Mouse (Mus musculus): ENCODE results near the gene H2-M10.4.
"Not testable (repeated sequence)": the region's sequence is repeated elsewhere in the genome, so short reads cannot be mapped to it uniquely, and the experiment has no call there.

H2-M10.4 gene

GRCm38 (mm10) chr17:36462234-36462633, at the start of gene H2-M10.4:
Gene H2-M10.4, minus strand, starts transcription at chr17:36462334.
- DNase-seq (ENCODE audit: low spot score in 2 of 2): no peak

DNA sequence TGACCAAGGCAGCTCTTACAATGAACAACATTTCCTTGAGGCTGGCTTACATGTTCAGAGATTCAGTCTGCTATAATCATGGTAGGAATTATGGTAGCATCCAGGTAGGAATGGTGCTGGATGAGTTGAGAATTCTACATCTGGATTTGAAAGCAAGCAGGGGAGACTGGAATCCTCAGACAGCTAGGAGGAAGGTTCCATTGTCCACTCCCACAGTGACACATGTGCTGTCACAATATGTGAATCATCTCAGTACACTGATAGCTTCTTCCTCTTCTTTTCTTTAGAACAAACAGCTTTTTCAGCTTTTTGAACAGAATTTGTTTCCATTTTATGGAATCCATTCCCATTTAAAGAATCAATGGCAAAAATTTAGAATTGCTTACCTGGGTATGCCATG, 41.8 kb upstream of the H2-M10.4 start:
- DNase-seq (ENCODE audit: low spot score in 2 of 2): no peak

GRCm38 (mm10) chr17:36500435-36500834, 38.3 kb upstream of the H2-M10.4 start:
- DNase-seq (ENCODE audit: low spot score in 2 of 2): no peak

- DNase-seq (ENCODE audit: low spot score in 2 of 2): not testable (repeated sequence)
Measured at GRCm38 (mm10) chr17:36488181-36488580, 26.0 kb upstream of the H2-M10.4 start.

- no peak for DNase-seq (ENCODE audit: low spot score in 2 of 2)
Measured at GRCm38 (mm10) chr17:36486687-36487230, 24.6 kb upstream of the H2-M10.4 start.

DNA sequence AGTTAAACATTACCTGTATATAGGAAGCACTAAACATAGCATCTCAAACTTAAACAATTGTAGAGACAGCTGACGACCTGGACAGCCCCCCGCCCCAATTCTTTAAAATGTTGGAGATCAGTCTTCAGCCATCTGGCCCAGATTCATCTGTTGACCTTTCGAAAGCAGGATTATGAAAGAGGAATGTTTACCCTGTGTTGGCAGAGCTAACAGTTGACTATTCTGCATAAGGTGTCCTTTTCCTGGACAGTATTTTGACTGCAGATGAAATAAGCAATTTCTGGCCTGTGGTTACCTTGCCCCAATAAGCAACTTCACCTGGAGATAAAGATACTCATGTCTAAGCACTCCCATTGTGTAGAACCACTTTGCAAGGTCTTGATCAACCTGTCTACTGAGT, 21.7 kb upstream of the H2-M10.4 start:
- no peak for DNase-seq (ENCODE audit: low spot score in 2 of 2)

- DNase-seq (ENCODE audit: low spot score in 2 of 2): no peak
Measured at GRCm38 (mm10) chr17:36456260-36456659, 5.9 kb downstream of the H2-M10.4 start.

DNA sequence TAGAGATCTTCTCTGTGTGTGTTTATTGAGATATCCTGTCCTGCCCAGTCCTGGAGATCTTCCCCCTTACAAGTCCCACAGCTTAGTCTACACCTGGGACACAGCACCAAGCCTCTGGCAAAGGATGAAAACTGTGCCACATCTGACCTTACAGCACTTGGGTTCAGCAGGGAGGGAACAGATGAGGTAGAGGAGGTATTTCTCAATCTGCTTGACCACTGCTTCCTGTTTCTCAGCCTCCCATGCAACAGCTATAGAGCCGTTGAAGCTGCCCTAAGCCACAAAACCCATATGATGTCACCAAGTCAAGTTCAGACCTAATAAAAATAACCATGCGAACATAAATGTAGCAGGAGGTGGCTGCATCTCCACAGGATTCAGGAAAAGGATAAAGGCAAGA, 30.7 kb downstream of the H2-M10.4 start:
- DNase-seq (ENCODE audit: low spot score in 2 of 2): no peak

DNA sequence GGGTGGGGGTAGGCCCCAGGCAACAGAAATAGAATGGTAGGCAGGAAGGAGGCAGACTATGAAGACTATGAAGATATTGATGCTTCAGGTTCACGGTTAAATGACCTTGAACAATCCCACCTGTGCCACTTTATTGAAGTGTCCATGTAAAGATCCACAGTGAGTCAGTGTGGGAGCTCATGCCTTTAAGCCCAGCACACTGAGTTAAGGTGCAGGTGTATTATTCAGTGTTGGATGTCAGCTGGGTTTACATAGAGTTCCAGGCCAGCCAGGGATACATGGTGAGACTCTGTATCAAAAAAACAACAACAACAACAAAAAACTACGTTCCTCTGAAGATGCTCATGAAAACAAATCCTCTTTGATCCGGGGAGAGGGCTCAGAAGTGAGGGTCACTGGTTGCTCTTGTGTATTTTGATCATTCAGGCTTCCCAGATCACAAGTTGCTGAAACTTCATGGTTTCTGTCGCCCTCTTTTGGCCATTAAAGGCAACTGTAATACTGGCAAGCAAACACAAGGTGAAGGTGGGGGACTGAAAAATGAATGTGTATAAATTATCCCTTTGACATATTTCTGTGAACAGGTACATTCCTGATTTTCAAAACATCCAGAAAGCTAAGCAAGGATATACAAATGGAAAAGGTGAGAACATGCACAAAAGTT, 43.9 kb downstream of the H2-M10.4 start:
- DNase-seq (ENCODE audit: low spot score in 2 of 2): peak in 1 of 2 experiments; percentile 13

DNA sequence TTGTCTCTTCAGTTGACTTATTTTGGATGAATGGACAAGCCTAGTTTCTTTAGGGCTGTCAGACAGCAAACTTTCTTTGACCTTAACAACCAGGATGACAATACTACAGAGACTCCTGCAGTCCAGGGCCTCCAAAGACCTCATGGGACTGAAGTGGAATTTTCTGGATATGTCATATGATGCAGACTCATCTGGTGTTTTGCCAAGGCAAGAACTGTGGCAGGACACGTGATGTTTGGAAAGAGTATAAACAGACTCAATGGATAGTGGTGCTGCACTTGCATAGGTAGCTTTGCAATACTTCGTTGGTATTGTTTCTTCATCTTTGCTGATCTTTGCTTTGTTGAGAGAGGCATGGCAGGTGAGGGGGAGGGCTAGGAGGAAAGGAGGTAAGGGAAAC, 44.7 kb downstream of the H2-M10.4 start:
- DNase-seq (ENCODE audit: low spot score in 2 of 2): no peak

- no peak for DNase-seq (ENCODE audit: low spot score in 2 of 2)
Measured at GRCm38 (mm10) chr17:36415407-36415806, 46.7 kb downstream of the H2-M10.4 start.

- DNase-seq (ENCODE audit: low spot score in 2 of 2): no peak
Measured at GRCm38 (mm10) chr17:36414361-36414760, 47.8 kb downstream of the H2-M10.4 start.
